Mouse (Mus musculus) mouse embryonic stem cell (cell line): ENCODE data around the gene Ptges.

Experiments
- in situ Hi-C, 2 experiments: fragments of 300-500 bp; cut with MboI; formaldehyde crosslinking; loops; 1 replicate in 1 of 2; 3 replicates in 1 of 2; pipeline ENCODE4 v1.14.3; 2019 to 2020; ENCODE audit warnings: low sequenced_read_pairs in 2 of 2, low pct_unique_long_range_greater_than_20kb in 1 of 2, mixed read lengths in 1 of 2; ENCODE audit not compliant: unreplicated experiment in 1 of 2

Gene Ptges

DNA sequence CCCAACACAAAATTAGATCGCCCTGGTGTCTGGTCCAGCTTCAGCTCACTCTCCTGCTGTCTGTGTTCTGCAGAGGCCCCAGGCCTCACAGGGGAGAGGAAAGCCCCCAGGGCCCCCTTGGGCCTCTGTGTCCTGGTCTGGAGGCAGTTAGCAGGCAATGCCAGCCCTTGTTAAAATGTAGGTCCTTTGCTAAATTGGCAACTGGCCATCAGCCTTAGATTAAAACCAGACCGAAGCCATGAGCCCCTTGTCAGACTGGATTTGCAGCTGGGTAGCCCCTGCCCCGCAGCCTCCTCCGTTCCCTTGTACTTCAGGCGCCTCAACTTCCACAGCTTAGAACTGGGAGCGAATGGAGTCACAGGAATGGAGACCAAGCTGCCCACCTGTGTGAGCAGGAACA is 57.0 kb downstream of the Ptges start:
- in situ Hi-C loops, result no loop called here

GRCm38 (mm10) chr2:30870863-30871262 is 58.8 kb downstream of the Ptges start:
- in situ Hi-C loops, result no loop called here

DNA sequence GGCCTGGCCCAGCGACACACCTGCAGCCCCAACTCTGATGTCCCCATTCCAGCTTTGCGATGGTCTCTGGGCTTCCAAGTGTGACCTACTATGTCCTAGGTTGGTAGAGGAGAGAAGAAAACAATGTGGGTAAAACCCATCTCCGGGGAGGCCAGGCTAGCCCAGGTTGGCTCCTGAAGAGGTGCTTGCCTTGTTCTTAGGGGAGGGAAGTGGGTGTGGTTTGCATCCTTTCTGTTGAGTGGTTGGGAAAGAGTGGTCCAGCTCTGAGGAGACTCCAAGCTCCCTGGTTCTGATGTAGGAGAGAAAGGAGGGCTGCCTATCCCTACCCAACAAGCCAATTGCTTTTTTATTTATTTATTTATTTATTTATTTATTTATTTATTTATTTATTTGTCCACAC is 64.2 kb downstream of the Ptges start:
- in situ Hi-C loops, result no loop called here

- in situ Hi-C loops, result no loop called here
Observed at GRCm38 (mm10) chr2:30864968-30865381, 64.7 kb downstream of the Ptges start.

DNA sequence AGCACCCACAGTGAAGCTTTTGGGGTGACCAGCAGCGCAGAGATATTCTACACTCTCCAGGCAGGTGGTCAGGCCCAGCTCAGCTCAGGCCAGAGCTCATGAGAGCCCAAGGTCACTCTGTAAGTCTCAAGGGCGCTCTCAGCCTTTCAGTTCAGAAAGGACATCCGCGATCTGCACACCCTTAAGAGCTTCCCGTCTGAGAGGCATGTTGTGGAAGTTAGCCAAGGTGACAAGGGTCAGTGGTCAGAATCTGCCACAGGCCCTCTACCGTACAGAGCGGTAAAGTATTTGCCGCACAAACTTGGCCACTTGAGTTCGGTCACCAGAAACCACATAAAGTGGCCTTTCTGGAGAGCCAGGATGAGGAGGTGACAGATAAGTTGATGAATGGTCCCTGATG is 66.1 kb downstream of the Ptges start:
- in situ Hi-C loops, result no loop called here

- in situ Hi-C loops, result no loop called here
Observed at GRCm38 (mm10) chr2:30862081-30862480, 67.6 kb downstream of the Ptges start.

DNA sequence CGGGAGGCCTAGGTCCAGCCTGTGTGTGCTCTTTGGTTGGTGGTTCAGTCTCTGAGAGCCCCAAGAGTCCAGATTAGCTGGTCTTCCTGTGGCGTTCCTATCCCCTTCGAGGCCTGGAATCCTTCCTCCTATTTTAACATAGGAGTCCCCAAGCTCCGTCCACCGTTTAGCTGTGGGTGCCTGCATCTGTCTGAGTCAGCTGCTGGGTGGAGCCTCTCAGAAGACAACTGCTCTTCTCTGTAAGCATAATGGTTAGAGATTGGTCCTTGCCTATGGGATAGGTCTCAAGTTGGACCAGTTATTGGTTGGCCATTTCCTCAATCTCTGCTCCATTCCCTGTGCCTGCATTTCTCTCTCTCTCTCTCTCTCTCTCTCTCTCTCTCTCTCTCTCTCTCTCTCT is 69.9 kb downstream of the Ptges start:
- in situ Hi-C loops, result no loop called here

- in situ Hi-C loops, result no loop called here
Observed at GRCm38 (mm10) chr2:30857076-30857475, 72.6 kb downstream of the Ptges start.

DNA sequence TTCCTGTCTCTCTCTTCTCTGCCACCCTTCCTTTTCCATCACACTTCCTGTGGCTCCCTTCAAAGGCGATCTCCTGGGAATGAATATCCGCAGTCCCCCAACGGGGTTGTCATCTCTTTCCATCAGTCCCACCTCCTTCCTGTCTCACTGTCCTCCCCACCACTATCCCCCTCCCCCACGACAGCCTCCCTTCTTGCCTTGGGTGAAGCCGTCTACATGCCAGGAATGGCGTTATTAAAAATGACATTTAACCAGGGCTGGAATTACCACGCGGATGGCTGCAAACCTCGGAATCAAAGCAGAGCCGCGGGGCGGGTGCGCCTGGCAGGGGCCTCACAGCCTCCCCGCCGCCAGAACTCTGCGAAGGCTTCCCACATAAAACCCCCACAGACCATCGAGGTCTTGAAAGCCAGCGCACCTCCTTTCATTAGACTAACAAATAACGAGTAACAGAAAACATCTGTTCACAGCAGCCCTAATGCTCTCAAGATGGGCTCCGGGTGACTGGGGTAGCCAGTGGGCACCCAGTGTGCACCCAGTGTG is 76.8 kb downstream of the Ptges start:
- in situ Hi-C loops, result no loop called here

DNA sequence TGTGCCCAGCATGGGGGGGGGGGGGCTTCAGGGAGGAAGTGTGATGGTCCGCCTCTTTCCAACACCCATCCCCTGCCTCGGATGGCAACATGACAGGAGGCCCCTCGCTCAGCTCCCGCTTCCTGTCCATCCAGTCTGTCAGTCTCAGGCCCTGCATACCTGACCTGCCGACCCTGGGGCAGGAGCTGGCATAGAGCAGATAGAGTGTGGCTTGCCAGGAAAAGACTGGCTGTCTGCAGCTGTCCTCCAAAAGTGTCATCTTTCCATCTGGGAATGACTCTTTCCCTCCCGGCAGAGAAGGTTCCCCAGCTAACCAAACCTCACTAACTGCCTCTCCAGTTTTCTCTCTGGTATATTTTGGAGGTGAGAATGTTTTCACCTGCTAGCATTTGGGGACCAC is 79.1 kb downstream of the Ptges start:
- in situ Hi-C loops, result no loop called here

DNA sequence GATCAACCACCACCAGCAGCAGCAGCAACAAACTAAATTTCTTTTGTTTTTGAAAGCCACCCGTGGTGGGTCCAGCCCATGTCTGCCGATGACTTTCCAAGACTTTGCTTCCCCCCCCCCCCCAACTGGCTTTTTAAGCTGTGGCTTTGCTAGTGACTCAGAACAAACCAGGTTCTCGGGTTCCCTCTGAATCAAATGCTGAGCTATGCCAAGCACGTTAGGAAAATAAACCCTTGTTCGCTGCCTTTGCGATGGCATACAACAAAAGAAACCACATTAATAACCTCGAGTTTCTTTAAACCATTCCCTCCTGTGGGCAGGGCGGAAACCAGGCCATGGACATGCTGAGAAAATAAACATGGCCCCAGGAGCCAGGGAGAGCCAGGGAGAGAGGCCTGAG is 81.5 kb downstream of the Ptges start:
- in situ Hi-C loops, result no loop called here

- in situ Hi-C loops, result no loop called here
Observed at GRCm38 (mm10) chr2:30846723-30847122, 82.9 kb downstream of the Ptges start.

DNA sequence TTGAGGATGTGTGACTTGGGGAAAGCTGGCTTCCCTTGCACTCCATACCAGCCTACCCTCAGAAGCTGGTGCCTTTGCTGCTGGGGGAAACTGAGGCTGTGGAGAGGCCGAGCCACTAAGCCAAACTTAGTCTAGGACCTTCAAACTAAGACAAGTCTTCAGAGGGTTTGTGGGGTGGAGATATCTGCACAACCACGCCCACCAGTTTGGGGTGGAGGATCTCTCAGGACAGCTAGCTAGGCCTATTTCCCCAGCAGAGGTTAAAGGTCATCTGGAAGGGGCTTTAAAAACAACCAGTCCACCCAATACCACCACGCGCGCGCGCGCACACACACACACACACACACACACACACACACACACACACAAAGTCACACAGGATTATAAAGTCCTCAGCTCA is 83.4 kb downstream of the Ptges start:
- in situ Hi-C loops, result no loop called here

DNA sequence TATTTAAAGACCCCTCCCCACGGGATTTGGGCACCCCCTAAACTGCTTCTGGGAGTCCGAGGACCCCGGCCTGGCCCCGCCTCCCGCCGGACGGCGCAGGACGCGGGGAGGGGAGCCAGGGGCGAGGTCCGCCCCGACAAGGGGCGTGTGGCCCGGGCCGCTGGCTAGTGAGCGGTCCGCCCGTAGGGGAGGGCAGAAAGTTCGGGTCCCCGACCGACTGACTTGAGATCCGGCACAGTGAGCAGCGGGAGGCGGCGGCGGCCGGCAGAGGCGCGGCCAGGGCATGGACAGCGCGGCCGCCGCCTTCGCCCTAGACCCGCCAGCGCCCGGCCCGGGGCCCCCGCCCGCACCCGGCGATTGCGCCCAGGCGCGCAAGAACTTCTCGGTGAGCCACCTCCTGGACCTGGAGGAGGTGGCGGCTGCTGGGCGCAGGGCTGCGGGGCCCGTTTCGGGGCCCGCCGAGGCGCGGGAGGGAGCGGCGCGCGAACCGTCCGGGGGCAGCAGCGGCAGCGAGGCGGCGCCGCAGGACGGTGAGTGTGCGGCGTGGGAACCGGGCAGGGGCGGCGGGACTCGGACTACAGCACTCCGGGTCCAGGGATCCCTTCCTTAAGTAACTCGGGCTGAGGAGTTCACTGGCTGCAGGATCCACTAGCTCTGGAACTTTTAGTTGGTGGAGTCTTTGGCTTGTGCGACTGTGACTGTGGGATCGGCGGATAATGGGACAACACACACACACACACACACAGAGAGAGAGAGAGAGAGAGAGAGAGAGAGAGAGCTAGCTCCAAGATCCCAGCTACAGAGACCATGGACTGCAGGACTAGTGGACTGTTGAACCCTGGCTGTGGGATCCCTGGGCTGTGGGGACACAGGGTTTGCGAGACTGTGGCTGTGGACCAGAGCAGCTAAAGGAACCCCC is 84.3 kb downstream of the Ptges start:
- in situ Hi-C loops, result no loop called here

- in situ Hi-C loops, result no loop called here
Observed at GRCm38 (mm10) chr2:30842615-30843014, 87.0 kb downstream of the Ptges start.
